Mouse (Mus musculus): Measurements from ENCODE around the gene Mrpl12. TPM values are rescaled to one million over a fixed set of nuclear protein-coding genes. Genes with fewer than 3 reads are reported as not detected.

Gene Mrpl12
- total and polyA plus RNA-seq, 3 experiments, result 374 to 461 (median 457) TPM

- peak; percentile 42 for DNase-seq (ENCODE audit: low read depth, low spot score)
- TF ChIP-seq USF1 (IDR thresholded peaks at IDR 0.05; ENCODE audit: low read depth, low read length), result no peak
- TF ChIP-seq BHLHE40 (IDR thresholded peaks at IDR 0.05; ENCODE audit: borderline replicate concordance, low read depth, low read length), result no peak
- TF ChIP-seq MYC (IDR thresholded peaks at IDR 0.05; ENCODE audit: low read depth, low read length), result no peak
- TF ChIP-seq MAFK (IDR thresholded peaks at IDR 0.05; ENCODE audit: borderline replicate concordance, low read depth, low read length), result no peak
- TF ChIP-seq HCFC1 (IDR thresholded peaks at IDR 0.05; ENCODE audit: low read depth, low read length), result no peak
- no peak for TF ChIP-seq ELF1 (IDR thresholded peaks at IDR 0.05; ENCODE audit: low read depth, low read length)
- no peak for TF ChIP-seq CTCF (IDR thresholded peaks at IDR 0.05 in 2 of 3, conservative IDR thresholded peaks at IDR 0.05 in 1 of 3; ENCODE audit: control insufficient read depth in 1 of 3, insufficient read depth in 1 of 3, low read depth in 2 of 3, low read length in 3 of 3, poor library complexity in 1 of 3, severe bottlenecking in 1 of 3)
- no peak for TF ChIP-seq POLR2AphosphoS5 (IDR thresholded peaks at IDR 0.05; ENCODE audit: borderline replicate concordance, low read depth, low read length)
- TF ChIP-seq ZKSCAN1 (IDR thresholded peaks at IDR 0.05; ENCODE audit: low read depth, low read length), result no peak
- TF ChIP-seq SIN3A (IDR thresholded peaks at IDR 0.05; ENCODE audit: low read length), result no peak
- no peaks in the 10 kb centered on the region for H3K27me3 ChIP-seq (ENCODE audit: control insufficient read depth in 1 of 2, insufficient read depth in 2 of 2, low read length in 2 of 2)
- H3K4me3 ChIP-seq (ENCODE audit: control insufficient read depth in 1 of 2, insufficient read depth in 1 of 2, low read depth in 2 of 2, low read length in 2 of 2), result no peak overlapping the region
- peaks cover 0 to 8% of the 10 kb centered on the region in 2 experiments; a peak in 2 of 4 replicates for H3K36me3 ChIP-seq (ENCODE audit: control insufficient read depth in 1 of 2, insufficient read depth in 2 of 2, low read length in 2 of 2)
- no peak overlapping the region for H3K9ac ChIP-seq (ENCODE audit: control insufficient read depth, low read depth, low read length, poor library complexity, severe bottlenecking)
- H3K4me1 ChIP-seq (ENCODE audit: control insufficient read depth in 1 of 2, insufficient read depth in 2 of 2, low read length in 2 of 2), result peaks cover 5 to 11% of the 10 kb centered on the region in 2 experiments
- no peak overlapping the region for H3K27ac ChIP-seq (ENCODE audit: control insufficient read depth, low read depth, low read length)
- H3K79me2 ChIP-seq (ENCODE audit: control insufficient read depth, insufficient read depth, low read length, poor library complexity), result no peaks in the 10 kb centered on the region
- H3K9me3 ChIP-seq (replicated peaks; ENCODE audit: insufficient read depth, low read length), result no peaks in the 10 kb centered on the region
Measured at GRCm38 (mm10) chr11:120518027-120518426, 33.6 kb downstream of the Mrpl12 start.

DNA sequence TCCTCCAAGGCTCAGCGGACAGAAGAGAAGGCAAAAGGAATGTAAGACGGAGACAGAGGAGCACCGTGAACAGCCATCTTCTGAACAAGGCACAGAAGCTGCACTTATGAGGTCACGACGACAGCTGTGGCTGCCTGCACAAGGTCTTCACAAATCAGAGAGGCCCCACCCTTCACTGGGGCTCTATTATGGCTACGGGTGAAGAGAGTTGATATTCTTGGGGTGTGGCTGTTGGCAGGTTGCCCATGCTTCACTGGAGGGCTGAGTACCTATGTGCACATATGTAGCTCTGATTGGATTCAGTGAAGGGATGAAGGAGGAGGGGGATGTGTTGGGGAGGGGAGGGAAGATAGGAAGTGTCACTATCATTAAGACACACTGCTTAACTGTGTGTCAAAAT is 34.1 kb downstream of the Mrpl12 start:
- Histone ChIP-seq H3K27ac (ENCODE audit: control insufficient read depth, low read depth, low read length) (no peak overlapping the region), H3K9me3 (replicated peaks; ENCODE audit: insufficient read depth, low read length) (no peaks in the 10 kb centered on the region), H3K79me2 (ENCODE audit: control insufficient read depth, insufficient read depth, low read length, poor library complexity) (no peaks in the 10 kb centered on the region), H3K9ac (ENCODE audit: control insufficient read depth, low read depth, low read length, poor library complexity, severe bottlenecking) (no peak overlapping the region), H3K27me3 (ENCODE audit: control insufficient read depth in 1 of 2, insufficient read depth in 2 of 2, low read length in 2 of 2) (no peaks in the 10 kb centered on the region), H3K4me1 (ENCODE audit: control insufficient read depth in 1 of 2, insufficient read depth in 2 of 2, low read length in 2 of 2) (peaks cover 5 to 11% of the 10 kb centered on the region in 2 experiments), H3K4me3 (ENCODE audit: control insufficient read depth in 1 of 2, insufficient read depth in 1 of 2, low read depth in 2 of 2, low read length in 2 of 2) (no peak overlapping the region), H3K36me3 (ENCODE audit: control insufficient read depth in 1 of 2, insufficient read depth in 2 of 2, low read length in 2 of 2) (peaks cover 0 to 8% of the 10 kb centered on the region in 2 experiments; a peak in 2 of 4 replicates)
- DNase-seq (ENCODE audit: low read depth, low spot score), result peak; percentile 88
- TF ChIP-seq RCOR1 (IDR thresholded peaks at IDR 0.05; ENCODE audit: low read depth, low read length), result peak; percentile 89
- no peak for TF ChIP-seq BHLHE40 (IDR thresholded peaks at IDR 0.05; ENCODE audit: borderline replicate concordance, low read depth, low read length)
- peak in 1 of 2 experiments; percentile 59; a peak in 2 of 4 replicates for TF ChIP-seq EP300 (IDR thresholded peaks at IDR 0.05; ENCODE audit: low read depth in 1 of 2, low read length in 2 of 2)
- TF ChIP-seq ETS1 (IDR thresholded peaks at IDR 0.05; ENCODE audit: low read depth, low read length), result peak; percentile 75; the same call in 1 of the 2 replicates
- TF ChIP-seq TCF12 (IDR thresholded peaks at IDR 0.05; ENCODE audit: low read depth, low read length), result peak; percentile 35; the same call in 1 of the 2 replicates
- no peak for TF ChIP-seq MYB (IDR thresholded peaks at IDR 0.05; ENCODE audit: low read depth, low read length)
